Mouse (Mus musculus) kidney, adult 2 months (tissue): ENCODE measurements around the gene Rpl22.

ENCODE experiments used
- CTCF ChIP-seq: fragments of 200-500 bp; conservative IDR thresholded peaks from 2 replicates; pipeline ENCODE4 v1.5.1; 2011; ENCODE audit warnings: low read depth, mild to moderate bottlenecking, control low read depth, low read length, moderate library complexity, mixed read lengths; ENCODE audit not compliant: insufficient read depth, insufficient read length
- POLR2A ChIP-seq: fragments of 200-500 bp; IDR thresholded peaks from one replicate; pipeline ENCODE4 v1.6.1; 2011; ENCODE audit warnings: low read depth, low read length, control low read depth

DNA sequence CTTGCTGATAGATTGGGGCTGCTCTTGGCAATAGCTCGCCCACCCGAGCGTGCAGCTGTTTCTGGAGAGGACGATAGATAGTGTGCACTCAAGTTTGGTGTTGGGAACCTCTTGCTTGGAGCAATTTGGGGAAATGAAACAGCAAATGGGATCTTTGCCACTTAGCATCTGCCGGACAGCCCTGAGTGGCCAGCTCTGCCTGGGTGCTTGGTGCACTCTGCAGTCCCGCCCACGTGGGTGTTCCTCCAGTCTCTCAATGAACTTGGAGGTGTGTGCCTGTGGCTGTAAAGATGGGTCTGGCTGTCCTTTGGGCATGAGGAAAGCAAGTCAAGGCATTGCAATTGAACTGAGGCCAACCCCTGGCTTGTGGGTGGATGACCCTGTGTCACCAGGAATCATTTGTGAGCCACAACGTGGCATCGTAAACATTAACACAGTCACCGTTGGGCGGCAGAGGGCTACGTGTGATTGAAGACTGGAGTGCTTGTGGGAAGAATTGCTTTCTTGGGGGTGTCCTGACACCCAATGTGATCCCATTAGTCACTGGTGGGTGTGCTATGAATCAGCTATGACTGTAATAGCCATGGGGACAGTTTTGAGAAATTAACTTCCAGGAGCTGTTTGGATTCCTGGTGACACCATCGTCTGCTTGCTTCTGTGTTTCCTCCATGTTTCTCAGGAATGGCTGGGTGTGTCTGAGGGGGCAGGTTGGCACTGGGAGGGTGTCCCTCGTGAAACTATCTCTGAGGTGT, 28.5 kb downstream of the Rpl22 start:
- no peak for TF ChIP-seq CTCF
- TF ChIP-seq POLR2A: no peak
